Mouse (Mus musculus): Measurements from ENCODE around the gene Gm49392. TPM values are rescaled to one million over a fixed set of nuclear protein-coding genes. Genes with fewer than 3 reads are reported as not detected.

Gene Gm49392
- polyA plus RNA-seq, 1 experiment from 2014 or later, result 0.16 TPM

GRCm38 (mm10) chr13:60813722-60814121, 83.0 kb downstream of the Gm49392 start:
- no peak for DNase-seq (ENCODE audit: low spot score)
- Histone ChIP-seq H3K27ac (ENCODE audit: low read depth, low read length) (no peak overlapping the region), H3K9ac (ENCODE audit: low read depth, low read length) (no peak overlapping the region), H3K27me3 (replicated peaks; ENCODE audit: control insufficient read depth, insufficient read depth, low read length) (no peaks in the 10 kb centered on the region), H3K9me3 (ENCODE audit: control insufficient read depth, low read length) (no peaks in the 10 kb centered on the region), H3K4me1 (replicated peaks; ENCODE audit: control insufficient read depth, insufficient read depth, low read length) (no peaks in the 10 kb centered on the region), H3K36me3 (ENCODE audit: control insufficient read depth, insufficient read depth, low read length) (no peaks in the 10 kb centered on the region), H3K4me3 (ENCODE audit: low read depth, low read length) (no peak overlapping the region), H3K4me2 (no peak overlapping the region)
- no peak for ATAC-seq (replicated peaks; ENCODE audit: low FRiP score)
- 65% methylated on average over 1 of the region's 1 CpGs for WGBS

DNA sequence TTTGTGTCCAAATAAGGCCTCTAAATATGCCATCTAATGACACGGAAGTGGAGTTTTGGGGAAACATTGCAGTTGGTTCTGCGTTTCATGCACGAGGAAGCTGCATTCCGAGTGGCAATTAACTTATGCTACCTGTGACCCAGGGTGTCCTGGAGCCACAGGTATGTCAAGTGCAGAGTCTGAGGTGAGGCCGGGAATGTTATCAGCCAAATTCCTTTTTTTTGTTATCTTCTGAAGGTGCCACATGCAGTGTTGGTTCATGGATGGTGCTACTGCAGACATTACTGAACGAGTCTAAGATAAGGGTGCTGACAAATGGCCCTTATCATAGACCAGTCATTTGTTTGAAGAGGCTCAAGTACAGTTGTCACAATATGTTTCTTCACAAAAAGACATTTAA, 83.9 kb downstream of the Gm49392 start:
- 67% methylated on average over 6 of the region's 6 CpGs for WGBS
- ATAC-seq (replicated peaks; ENCODE audit: low FRiP score) (no peak), DNase-seq (ENCODE audit: low spot score) (no peak)
- Histone ChIP-seq H3K9ac (ENCODE audit: low read depth, low read length) (no peak overlapping the region), H3K4me2 (no peak overlapping the region), H3K9me3 (ENCODE audit: control insufficient read depth, low read length) (no peaks in the 10 kb centered on the region), H3K27ac (ENCODE audit: low read depth, low read length) (no peak overlapping the region), H3K36me3 (ENCODE audit: control insufficient read depth, insufficient read depth, low read length) (no peaks in the 10 kb centered on the region), H3K4me3 (ENCODE audit: low read depth, low read length) (no peak overlapping the region), H3K4me1 (replicated peaks; ENCODE audit: control insufficient read depth, insufficient read depth, low read length) (no peaks in the 10 kb centered on the region), H3K27me3 (replicated peaks; ENCODE audit: control insufficient read depth, insufficient read depth, low read length) (no peaks in the 10 kb centered on the region)

- DNase-seq (ENCODE audit: low spot score) (no peak), ATAC-seq (replicated peaks; ENCODE audit: low FRiP score) (no peak)
- 62% methylated on average over 2 of the region's 2 CpGs for WGBS
- no peaks in the 10 kb centered on the region for H3K4me1 ChIP-seq (replicated peaks; ENCODE audit: control insufficient read depth, insufficient read depth, low read length)
- H3K27me3 ChIP-seq (replicated peaks; ENCODE audit: control insufficient read depth, insufficient read depth, low read length), result no peaks in the 10 kb centered on the region
- H3K9me3 ChIP-seq (ENCODE audit: control insufficient read depth, low read length), result no peaks in the 10 kb centered on the region
- no peaks in the 10 kb centered on the region for H3K36me3 ChIP-seq (ENCODE audit: control insufficient read depth, insufficient read depth, low read length)
- no peak overlapping the region for H3K9ac ChIP-seq (ENCODE audit: low read depth, low read length)
- H3K4me2 ChIP-seq, result no peak overlapping the region
- no peak overlapping the region for H3K4me3 ChIP-seq (ENCODE audit: low read depth, low read length)
- H3K27ac ChIP-seq (ENCODE audit: low read depth, low read length), result no peak overlapping the region
Observed at GRCm38 (mm10) chr13:60809690-60810089, 87.0 kb downstream of the Gm49392 start.

GRCm38 (mm10) chr13:60802749-60803148, 93.9 kb downstream of the Gm49392 start, which contains the start of gene Ctsll3:
TSS of gene Ctsll3 (minus strand) at chr13:60802849.
- no peak for ATAC-seq (replicated peaks; ENCODE audit: low FRiP score)
- Histone ChIP-seq H3K27me3 (replicated peaks; ENCODE audit: control insufficient read depth, insufficient read depth, low read length) (no peaks in the 10 kb centered on the region), H3K9me3 (ENCODE audit: control insufficient read depth, low read length) (no peaks in the 10 kb centered on the region), H3K4me2 (no peak within 1 kb of the TSS), H3K9ac (ENCODE audit: low read depth, low read length) (no peak within 1 kb of the TSS), H3K4me1 (replicated peaks; ENCODE audit: control insufficient read depth, insufficient read depth, low read length) (no peaks in the 10 kb centered on the region), H3K36me3 (ENCODE audit: control insufficient read depth, insufficient read depth, low read length) (no peaks in the 10 kb centered on the region), H3K27ac (ENCODE audit: low read depth, low read length) (no peak within 1 kb of the TSS), H3K4me3 (ENCODE audit: low read depth, low read length) (no peak within 1 kb of the TSS)
- WGBS, result 44% methylated on average over 1 of the region's 1 CpGs
- no peak for DNase-seq (ENCODE audit: low spot score)

Other genes with a start within 250 kb of the Gm49392 start
- not detected in 2 replicates for gene BC051665, start 110.5 kb downstream of the Gm49392 start, polyA plus RNA-seq (2014; fragmentation: Nextera tagmentation; extraction: Ambion mirVana)
- gene Ctsll3, start 94.0 kb downstream of the Gm49392 start, polyA plus RNA-seq (2014; fragmentation: Nextera tagmentation; extraction: Ambion mirVana), result not detected in 2 replicates
- 0.18 TPM in 1 of 2 replicates, not detected in the other for gene 4930486L24Rik, start 32.4 kb downstream of the Gm49392 start, polyA plus RNA-seq (2014; fragmentation: Nextera tagmentation; extraction: Ambion mirVana)
- gene Ctla2b, start 553 bp upstream of the Gm49392 start, polyA plus RNA-seq (2014; fragmentation: Nextera tagmentation; extraction: Ambion mirVana), result 7.2 and 7.8 TPM in 2 replicates
- gene Tpbpb, start 8.0 kb upstream of the Gm49392 start, polyA plus RNA-seq (2014; fragmentation: Nextera tagmentation; extraction: Ambion mirVana), result not detected in 2 replicates
- not detected in 2 replicates for gene Gm49393, start 38.7 kb upstream of the Gm49392 start, polyA plus RNA-seq (2014; fragmentation: Nextera tagmentation; extraction: Ambion mirVana)
- 2.5 and 2.8 TPM in 2 replicates for gene Gm49391, start 39.7 kb upstream of the Gm49392 start, polyA plus RNA-seq (2014; fragmentation: Nextera tagmentation; extraction: Ambion mirVana)
- 44.5 and 46.4 TPM in 2 replicates for gene Ctla2a, start 39.7 kb upstream of the Gm49392 start, polyA plus RNA-seq (2014; fragmentation: Nextera tagmentation; extraction: Ambion mirVana)
- not detected in 2 replicates for gene Tpbpa, start 45.1 kb upstream of the Gm49392 start, polyA plus RNA-seq (2014; fragmentation: Nextera tagmentation; extraction: Ambion mirVana)
- not detected in 2 replicates for gene Ctsj, start 109.1 kb upstream of the Gm49392 start, polyA plus RNA-seq (2014; fragmentation: Nextera tagmentation; extraction: Ambion mirVana)
- gene Ctsq, start 143.7 kb upstream of the Gm49392 start, polyA plus RNA-seq (2014; fragmentation: Nextera tagmentation; extraction: Ambion mirVana), result not detected in 2 replicates